Mouse (Mus musculus): ENCODE data around the gene Dcun1d1.

The Dcun1d1 gene

DNA sequence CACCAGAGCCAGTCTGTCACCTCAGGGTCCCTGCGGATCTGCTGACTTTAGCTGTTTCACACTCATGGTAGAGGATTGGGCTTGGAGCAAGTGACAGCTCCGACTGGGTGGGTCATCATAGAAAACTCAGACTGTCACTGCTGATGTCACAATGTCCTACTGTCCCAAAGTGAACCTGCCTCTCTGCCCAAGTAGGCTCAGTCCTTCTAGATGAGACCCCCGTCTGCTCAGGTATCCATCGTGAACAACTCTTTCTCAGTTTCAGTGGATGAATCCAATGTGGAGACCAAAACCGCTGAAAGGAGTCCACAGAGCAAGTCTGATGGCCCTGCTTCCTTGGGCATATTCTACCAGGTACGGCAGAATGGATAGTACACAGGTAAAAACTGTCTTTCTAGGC is at the start of gene Dcun1d1:
Dcun1d1 (minus strand) TSS at position 101 of the 400 bp plus-strand sequence.
- no peak for DNase-seq (ENCODE audit: low read depth, low spot score)

DNA sequence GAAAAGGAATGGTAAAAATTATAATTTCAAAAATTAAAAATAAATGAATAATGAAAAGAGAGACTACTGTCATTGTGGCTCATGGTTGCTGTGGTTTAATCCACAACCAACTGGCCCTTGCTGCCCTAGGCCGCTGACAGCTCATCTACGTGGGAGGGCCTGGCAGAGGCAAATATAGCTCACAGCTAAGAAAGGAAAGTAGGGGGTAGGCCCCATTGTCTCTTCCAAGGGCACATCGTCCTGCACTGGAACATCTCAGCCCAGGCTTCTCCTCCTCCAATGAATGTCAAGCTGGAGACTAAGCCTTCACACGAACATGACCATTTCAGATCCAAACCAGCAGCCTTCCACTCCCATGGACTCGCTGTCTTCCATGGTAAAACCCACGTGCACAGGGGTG is 49.0 kb upstream of the Dcun1d1 start:
- no peak for DNase-seq (ENCODE audit: low read depth, low spot score)

- DNase-seq (ENCODE audit: low read depth, low spot score) = no peak
Observed at GRCm38 (mm10) chr3:35973551-35973950, 36.3 kb upstream of the Dcun1d1 start.

DNA sequence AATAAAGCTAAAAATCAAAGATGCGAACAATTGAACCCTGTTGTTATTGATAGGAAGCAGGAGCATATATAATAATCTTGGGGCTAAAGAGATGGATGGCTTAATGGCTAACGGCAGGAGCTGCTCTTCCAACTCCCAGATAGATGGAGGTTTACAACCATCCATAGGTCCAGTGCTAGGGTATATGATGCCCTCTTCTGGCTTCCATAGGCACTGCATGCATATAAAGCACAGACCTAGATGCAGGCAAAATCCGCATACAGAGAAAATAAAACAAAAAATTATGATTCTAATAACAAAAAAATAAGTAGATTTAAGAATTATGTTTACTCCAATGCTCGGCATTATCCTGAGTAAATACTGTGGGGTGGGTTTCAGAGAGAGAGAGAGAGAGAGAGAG is 35.7 kb upstream of the Dcun1d1 start:
- DNase-seq (ENCODE audit: low read depth, low spot score) = no peak

DNA sequence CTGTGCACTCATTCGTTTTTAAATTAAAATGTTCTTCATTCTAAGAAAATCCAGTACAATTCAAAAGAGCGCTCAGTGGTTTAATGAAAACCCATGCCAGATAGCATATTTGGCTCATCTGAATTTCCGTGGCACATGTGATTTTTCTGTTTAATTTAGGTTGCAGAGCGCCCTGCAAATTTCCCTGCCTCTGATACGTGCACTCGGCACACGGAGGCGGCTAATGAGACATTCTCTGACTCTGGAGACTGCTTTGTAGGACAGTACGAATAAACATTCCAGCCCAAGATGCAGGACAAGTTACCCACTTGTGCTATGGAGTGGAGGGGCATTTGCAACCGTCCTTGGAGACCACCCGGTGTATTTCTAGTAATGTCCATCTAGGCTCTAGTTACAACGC is 33.9 kb upstream of the Dcun1d1 start:
- DNase-seq (ENCODE audit: low read depth, low spot score) = no peak

- DNase-seq (ENCODE audit: low read depth, low spot score) = no peak
Observed at GRCm38 (mm10) chr3:35970441-35970840, 33.2 kb upstream of the Dcun1d1 start.

DNA sequence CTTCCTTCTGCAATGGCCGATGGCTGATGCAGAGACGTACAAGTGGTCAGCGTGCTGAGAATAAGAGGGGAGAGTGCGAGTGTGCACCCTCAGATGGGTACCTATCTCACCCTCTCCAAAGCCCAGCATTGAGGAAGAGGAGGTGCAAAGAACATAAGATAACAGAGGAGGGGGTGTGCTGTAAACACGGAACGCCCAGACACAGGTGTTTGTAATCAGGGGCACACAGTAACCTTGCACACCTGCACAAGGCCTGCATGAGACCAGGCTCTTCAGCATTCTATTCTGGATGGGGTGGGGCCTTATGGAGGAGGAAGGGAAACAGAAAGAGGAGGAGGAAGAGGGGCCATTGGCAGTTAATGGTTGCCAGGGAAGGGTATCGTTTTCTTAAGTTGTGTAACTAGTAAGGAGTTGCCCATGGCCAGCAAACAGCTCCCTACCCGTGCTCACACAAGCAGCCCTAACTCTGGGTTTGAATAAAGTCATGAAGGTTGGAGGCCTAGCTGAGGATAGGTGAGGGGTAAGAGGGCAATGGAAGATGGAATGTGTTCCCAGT is 30.2 kb upstream of the Dcun1d1 start:
- DNase-seq (ENCODE audit: low read depth, low spot score) = no peak

- DNase-seq (ENCODE audit: low read depth, low spot score) = no peak
Observed at GRCm38 (mm10) chr3:35966493-35966892, 29.2 kb upstream of the Dcun1d1 start.

DNA sequence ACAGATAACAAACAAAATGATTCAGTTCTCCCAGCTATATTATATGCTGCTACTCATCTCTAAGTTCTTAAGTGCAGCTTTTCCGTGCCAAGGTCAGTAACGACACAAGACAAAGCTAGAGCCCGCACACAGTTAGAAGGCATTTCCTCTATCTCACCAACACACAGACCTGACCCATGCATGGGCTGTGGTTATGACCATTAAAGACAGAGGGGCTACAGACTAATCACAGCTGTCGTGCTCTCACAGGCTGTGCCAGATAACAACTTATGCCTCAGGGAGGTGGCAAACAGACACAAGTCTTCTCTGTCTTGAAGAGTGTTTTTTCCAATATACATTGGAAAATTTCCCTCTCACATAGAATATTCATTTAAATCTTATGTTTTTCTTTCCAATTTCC is 27.7 kb upstream of the Dcun1d1 start:
- DNase-seq (ENCODE audit: low read depth, low spot score) = no peak

GRCm38 (mm10) chr3:35963921-35964320 is 26.7 kb upstream of the Dcun1d1 start:
- no peak for DNase-seq (ENCODE audit: low read depth, low spot score)

DNA sequence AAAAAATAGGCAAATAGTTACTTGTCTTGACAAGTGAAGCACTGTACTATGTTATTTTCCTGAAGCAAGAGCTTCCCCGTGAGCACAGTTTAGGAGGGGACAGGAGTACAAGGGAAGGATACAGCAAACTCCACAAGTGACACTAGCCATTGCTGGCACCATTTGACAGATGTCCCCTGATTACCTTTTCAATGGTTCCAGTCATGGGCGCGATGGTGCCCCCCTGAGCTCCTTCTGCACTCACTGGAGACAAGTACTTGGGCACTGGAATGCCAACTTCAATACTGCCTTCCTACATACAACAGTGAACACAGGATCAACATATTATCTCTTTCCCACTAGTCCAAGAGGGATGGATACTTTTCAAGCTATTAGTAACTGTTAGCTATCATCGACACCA is 26.2 kb upstream of the Dcun1d1 start:
- no peak for DNase-seq (ENCODE audit: low read depth, low spot score)

DNA sequence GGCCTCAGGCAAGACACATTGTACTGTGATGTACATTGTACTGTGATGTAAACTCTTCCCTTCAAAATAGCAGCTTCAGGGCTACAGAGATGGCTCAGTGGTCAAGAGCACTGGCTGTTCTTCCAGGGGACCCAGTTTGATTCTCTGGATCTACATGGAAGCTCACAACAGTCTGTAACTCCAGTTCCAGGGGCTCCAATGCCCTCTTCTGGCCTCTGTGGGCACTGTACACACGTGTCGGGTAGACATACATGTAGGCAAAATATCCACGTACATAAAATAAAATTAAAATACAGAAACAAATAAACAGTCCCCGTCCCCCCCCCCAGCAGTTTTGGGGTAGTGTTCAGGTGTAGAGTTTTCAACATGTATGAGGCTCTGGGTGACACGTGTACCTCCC is 25.7 kb upstream of the Dcun1d1 start:
- no peak for DNase-seq (ENCODE audit: low read depth, low spot score)

GRCm38 (mm10) chr3:35957230-35957629 is 20.0 kb upstream of the Dcun1d1 start:
- no peak for DNase-seq (ENCODE audit: low read depth, low spot score)

GRCm38 (mm10) chr3:35954901-35955575 is 17.8 kb upstream of the Dcun1d1 start:
- DNase-seq (ENCODE audit: low read depth, low spot score) = no peak

- no peak for DNase-seq (ENCODE audit: low read depth, low spot score)
Observed at GRCm38 (mm10) chr3:35953816-35954215, 16.6 kb upstream of the Dcun1d1 start.

DNA sequence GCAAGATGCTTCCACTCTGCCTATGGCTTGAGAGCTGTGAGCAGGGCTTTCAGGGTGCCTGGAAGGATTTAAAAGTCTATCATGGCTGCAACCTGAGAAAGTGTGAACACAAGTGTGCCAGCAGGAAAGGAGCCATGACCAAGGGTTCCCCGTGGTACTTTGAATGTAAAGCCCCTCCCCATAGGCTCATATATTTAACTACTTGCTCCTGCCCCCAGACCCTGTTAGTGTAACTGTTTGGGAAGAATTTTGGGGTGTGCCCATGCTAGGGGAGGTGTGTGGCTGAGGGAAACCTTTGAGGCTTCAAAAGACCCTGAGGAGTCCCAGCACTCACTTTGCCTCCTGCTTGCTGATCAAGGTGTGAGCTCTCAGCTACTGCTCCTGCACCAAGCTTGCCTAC is 15.9 kb upstream of the Dcun1d1 start:
- no peak for DNase-seq (ENCODE audit: low read depth, low spot score)

- DNase-seq (ENCODE audit: low read depth, low spot score) = no peak
Observed at GRCm38 (mm10) chr3:35948197-35948596, 11.0 kb upstream of the Dcun1d1 start.

- no peak for DNase-seq (ENCODE audit: low read depth, low spot score)
Observed at GRCm38 (mm10) chr3:35940520-35941135, 3.4 kb upstream of the Dcun1d1 start.

GRCm38 (mm10) chr3:35940047-35940446 is 2.8 kb upstream of the Dcun1d1 start:
- DNase-seq (ENCODE audit: low read depth, low spot score) = no peak

GRCm38 (mm10) chr3:35933405-35933777 is 3.9 kb downstream of the Dcun1d1 start:
- no peak for DNase-seq (ENCODE audit: low read depth, low spot score)

- no peak for DNase-seq (ENCODE audit: low read depth, low spot score)
Observed at GRCm38 (mm10) chr3:35932735-35933404, 4.4 kb downstream of the Dcun1d1 start.

DNA sequence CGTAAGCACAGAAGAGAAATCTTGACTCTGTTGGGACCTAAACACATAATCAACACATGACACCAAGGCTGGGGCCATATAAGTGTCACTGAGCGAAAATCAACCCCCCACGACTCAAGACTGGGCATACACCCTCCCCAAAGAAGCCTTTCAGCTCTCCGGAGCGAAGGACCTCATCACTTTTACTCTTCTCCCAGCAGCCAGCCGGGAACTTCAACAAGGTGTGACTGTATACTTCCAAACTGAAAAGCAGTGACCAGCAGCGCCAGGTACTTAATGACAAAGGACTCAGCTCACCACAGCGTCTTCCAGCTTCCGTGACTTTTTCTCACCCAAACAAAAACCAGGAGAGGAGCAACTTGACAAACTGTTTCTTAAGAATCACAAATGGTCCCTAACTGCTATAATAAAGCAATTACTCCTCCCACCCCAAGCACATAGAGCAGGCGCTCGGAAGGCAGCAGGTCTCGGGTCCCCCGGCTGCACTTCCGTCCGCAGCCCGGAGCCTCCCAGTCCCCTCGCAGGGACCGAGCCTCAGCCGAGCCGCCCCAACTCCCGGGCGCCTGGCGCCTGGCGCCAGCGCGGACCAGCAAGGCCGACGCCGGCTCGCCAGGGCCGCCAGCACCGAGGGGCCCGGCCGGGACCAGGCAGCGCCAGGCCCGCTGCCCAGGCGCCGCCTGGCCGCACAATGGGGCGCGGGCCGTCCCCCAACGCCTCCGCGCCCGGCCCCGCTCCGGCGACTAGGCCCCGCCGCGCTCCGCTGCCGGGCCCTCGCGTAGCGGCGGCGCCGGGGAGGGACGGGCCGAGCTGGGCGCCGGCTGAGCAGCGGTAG is 5.1 kb downstream of the Dcun1d1 start:
- DNase-seq (ENCODE audit: low read depth, low spot score) = no peak
